Mouse (Mus musculus): ENCODE data around the gene Mlkl.
"Not testable (repeated sequence)": the region's sequence is repeated elsewhere in the genome, so short reads cannot be mapped to it uniquely, and the experiment has no call there.

Gene Mlkl

DNA sequence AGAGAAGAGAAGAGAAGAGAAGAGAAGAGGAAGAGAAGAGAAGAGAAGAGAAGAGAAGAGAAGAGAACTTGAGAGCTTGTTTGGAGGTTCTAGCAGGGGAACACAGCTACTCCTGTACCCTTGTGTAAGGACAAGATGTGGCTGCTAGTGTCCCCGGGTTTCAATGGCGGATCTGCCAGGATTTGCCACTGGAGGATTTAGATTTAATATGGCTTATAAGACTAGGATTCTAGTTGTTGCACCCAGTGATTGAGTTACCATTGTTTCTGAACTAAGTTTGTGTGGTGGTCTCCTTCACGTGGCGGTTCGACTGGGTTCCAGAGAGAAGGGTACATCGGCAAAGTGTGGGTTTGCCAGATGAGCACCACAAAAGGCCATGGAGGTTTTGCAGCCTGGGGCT, 24.0 kb downstream of the Mlkl start:
- not testable (repeated sequence) for DNase-seq (ENCODE audit: low spot score in 2 of 2)

DNA sequence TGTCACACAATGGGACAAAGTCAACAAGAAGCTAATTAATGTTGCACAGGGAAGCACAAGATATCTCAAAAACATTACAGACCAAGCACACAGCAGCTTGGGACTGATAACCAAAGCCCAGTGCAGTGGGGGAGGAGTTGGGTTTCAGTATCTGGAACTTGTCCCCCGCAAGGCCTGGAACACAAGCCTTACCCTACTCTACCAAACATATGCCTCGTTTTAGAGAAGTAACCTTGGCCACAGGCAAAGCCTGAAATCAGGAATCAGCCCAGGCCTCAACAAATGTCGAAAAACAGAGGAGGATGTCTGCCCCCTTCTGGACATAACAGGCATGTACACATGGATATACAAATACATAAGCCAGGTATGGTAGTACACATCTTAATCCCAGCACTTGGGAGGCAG, 25.2 kb downstream of the Mlkl start:
- no peak for DNase-seq (ENCODE audit: low spot score in 2 of 2)

DNA sequence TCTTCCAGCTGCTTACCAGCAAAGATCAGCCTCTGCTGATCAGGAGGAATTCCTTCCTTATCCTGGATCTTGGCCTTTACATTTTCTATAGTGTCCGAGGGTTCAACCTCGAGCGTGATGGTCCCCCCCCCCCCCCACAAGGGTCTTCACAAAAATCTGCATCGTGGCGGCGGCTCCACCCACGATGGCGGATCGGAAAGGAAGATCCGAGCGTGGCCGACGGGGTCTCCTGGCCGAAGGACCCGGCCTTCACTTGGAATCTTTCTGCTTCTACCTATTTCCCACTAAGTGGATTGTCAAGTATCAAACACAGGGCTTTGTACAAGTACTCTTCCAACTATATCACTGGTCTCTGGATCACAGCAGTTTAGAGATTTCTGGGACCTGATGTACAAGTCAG, 28.0 kb downstream of the Mlkl start:
- not testable (repeated sequence) for DNase-seq (ENCODE audit: low spot score in 2 of 2)

DNA sequence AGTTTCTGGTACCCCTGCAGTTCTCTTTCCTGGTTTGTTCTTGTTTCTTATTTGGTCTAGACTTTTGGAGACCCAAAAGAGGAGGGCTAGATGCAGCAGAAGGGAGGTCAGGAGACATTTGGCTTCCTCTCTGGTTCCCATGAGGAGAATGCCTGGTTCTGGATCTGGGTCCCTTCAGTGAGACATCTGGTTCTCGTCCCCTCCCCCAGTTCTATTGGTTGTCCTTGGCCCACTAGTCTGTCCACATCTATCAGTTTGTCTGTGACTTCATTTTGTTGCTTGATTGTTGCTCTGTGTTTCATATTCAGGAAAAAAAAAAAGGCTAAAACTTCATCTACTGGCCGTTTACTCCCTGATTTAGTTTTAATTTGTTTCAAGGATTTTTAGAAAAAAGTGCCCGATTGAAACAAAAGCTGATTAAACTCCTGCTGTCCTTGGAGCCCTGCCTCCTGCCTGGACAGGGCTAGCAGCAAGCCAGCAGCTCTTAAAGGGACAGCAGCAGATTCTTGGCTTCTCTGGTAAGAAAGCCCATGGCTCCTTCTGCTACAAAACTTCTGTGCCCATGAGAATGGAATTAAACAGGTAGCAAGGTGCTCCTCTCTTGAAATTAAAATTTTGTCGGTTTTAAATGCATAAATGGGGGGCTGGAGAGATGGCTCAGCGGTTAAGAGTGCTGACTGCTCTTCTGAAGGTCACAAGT, 32.8 kb downstream of the Mlkl start:
- DNase-seq (ENCODE audit: low spot score in 2 of 2): peak in 1 of 2 experiments; percentile 8

DNA sequence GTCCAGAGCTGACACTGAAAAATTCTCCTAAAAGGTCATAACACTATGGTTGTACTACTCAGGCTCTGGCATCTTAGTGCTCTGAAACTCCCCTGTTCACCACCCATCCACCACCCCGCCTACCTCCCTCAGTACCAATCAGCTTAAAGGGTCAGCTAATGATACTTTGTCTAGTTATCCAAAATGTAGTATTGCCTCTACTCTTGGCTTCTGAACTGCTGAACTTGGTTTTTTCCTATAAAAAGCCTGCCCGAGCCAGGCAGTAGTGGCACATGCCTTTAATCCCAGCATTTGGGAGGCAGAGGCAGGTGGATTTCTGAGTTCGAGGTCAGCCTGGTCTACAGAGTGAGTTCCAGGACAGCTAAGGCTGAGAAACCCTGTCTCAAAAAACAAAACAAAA, 33.6 kb downstream of the Mlkl start:
- DNase-seq (ENCODE audit: low spot score in 2 of 2): no peak

DNA sequence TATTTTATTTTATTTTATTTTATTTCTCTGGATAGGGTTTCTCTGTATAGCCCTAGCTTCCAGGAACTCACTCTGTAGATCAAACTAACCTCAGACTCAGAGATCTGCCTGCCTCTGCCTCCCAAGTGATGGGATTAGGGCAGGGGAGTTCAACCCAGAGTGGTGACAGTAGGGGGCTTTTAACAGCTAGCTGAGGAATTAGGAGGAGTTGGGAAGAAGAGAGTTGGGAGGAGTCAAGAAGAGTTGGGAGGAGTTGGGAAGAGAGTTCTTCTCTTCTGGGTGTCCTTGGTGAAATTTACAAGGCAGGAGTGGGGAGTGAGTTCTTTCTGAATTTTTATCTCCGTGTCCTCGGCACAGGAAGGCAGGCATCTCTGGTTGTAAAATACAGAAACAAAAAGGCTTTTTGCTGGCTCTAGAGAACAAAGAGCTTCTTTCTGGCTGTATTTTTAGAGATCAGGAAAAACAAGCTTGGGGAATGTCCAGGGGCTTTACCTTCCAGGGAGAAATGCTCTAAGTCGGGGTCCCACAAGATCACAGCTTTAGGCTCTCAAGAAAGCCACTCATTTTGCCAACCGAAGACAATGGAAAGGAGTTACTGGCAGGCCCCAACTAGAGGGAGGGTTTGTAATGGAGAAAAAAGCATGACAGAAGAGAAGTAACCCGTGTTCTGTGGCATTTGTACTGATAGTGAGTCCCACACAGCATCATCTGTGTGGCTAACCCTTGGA, 34.7 kb downstream of the Mlkl start:
- DNase-seq (ENCODE audit: low spot score in 2 of 2): not testable (repeated sequence)

DNA sequence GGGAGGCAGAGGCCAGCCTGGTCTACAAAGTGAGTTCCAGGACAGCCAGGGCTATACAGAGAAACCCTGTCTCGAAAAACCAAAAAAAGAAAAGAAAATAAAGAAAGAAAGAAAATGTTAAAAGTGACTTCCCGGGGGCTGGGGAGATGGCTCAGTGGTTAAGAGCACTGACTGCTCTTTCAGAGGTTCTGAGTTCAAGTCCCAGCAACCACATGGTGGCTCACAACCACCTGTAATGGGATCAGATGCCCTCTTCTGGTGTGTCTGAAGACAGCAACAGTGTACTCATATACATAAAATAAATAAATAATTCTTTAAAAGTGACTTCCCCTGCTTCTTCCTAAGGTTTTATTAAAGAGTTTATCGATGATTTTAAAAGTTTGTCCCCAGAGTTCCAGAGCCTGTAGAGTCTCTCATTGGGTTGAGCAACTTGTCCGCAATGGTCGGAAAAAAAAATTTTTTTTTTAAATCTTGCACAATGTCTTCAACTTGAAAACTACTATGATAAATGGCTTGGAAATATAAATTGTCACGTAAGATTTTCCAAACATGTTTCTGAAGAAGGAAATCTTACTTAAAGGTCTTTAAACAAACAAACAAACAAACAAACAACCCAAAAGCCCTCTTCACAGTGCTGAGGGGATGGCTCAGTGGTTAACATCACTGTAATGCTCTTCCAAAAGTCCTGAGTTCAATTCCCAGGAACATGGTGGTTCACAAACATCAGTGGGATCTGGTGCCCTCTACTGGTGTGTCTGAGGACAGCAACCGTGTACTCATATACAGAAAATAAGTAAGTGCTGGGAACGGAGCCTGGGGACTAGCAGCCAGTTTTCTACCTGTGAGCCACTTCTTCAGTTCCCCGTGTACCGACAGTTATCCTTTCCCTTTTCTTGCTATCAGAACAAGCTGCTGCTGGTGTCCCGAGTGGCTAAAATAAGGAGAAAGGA, 37.1 kb downstream of the Mlkl start:
- DNase-seq (ENCODE audit: low spot score in 2 of 2): no peak

DNA sequence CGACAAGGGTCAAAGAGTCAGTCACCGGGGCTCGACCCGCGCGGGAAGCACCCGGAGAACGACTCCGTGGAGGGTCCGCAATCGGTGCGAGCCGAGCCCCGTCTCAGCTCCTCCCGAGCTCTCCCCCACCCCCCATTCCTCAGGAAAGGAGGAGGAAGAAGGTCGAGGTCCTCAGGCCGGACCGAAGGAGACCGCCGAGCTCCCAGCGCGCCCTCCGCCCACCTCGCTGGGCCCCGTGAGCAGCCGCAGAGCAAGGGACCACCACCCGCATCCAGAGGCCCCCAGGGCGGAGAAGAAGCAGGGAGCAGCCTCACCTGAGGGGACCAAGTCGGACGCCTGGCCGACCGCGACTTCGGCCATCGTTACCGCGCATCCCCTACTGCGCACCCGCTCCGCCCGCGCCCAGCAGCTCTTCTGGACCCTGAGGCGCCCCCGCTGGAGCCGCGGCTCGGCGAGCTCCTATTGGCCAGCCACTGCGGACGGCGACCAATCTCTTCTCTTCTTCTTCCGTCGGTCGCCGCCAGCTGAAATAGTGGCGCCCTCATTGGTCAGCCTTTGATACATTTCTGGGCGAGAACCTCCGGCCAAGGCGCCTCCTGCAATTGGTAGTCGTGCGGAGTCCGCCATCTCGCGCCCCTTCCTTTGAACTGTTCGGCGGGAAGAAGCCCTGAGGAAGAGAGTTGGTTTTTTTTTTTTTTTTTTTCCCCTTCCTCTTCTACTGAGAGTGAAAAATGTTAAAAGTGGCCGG, 38.0 kb downstream of the Mlkl start, which contains the start of gene Rfwd3:
Gene Rfwd3, minus strand, starts transcription at position 402 of the 748 bp plus-strand sequence.
- peak; percentile 90 to 97 for DNase-seq (ENCODE audit: low spot score in 2 of 2)

DNA sequence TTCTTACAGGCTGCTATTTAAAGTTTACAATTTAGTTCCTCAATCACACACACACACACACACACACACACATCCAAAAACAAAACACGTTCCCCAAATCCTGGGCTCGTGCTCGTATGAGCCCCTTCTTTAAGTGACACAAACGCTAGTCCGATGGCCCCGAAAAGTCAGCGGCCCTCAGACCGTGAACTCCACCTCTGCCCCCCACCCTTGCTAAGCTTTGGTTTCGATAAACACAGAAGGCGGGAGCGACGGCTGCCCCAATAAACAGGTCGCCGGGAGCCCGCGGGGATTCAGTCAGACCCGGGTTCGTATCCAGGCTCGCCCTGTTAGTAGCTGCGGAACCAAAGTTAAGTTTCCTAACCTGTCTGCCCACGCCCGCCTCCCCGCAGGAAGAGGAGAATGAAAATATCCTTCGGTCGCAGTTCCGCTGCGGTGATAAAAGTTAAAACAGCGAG, 38.6 kb downstream of the Mlkl start:
- peak; percentile 29 to 51 for DNase-seq (ENCODE audit: low spot score in 2 of 2)

DNA sequence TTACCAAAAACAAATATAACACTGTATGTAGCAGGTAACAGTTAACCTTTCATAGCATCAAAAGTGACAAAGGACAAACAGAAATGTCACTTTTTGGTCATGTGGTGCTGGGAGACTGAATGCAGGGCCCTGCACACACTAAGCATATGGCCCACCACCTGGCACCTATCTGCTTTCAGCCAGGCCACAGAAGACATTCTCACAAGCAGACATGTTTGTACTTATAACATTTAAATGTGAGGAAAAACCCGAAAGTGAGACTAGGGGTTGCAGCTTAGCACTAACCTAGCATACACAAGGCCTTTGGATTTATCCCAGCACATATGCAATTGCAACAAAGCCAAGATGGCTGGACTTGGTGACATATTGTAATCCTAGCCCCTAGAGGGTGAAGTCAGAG, 40.0 kb downstream of the Mlkl start:
- no peak for DNase-seq (ENCODE audit: low spot score in 2 of 2)

DNA sequence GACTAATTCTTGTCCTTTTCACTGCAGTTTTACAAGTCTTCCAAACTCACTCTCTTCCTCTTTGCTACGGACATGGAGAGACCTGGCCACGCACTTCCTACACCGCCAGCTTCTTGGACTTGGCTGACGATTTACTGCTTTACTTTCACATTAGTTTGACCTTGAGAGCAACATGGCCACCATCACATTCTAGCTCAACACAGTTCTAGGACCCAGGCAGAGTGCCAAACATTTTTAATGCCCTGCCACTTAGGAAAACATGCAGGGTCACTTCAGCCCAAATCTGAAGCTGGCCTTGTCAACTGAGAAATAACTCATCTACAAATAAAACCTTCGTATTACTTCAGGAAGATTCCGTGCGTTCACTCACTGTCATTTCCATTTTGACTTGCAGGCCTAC, 46.2 kb downstream of the Mlkl start:
- no peak for DNase-seq (ENCODE audit: low spot score in 2 of 2)

DNA sequence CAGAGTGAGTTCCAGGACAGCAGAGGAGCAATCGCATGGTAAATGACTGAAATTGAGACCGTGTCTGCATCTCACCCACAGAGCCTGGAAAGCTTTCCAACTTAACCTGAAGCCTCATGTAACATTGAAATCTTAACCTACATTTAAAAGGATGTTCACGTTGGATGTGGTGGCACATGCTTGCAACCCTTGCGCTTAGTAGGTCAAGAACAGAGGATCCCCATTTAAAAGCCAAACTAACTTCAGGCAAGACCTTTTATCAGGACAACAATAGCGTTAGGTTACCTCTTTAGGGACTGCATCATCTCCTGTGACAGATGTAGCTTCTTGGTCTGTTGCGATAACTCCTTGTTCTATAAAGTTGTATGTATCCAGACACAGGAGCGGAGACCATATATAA, 47.4 kb downstream of the Mlkl start:
- DNase-seq (ENCODE audit: low spot score in 2 of 2): no peak

DNA sequence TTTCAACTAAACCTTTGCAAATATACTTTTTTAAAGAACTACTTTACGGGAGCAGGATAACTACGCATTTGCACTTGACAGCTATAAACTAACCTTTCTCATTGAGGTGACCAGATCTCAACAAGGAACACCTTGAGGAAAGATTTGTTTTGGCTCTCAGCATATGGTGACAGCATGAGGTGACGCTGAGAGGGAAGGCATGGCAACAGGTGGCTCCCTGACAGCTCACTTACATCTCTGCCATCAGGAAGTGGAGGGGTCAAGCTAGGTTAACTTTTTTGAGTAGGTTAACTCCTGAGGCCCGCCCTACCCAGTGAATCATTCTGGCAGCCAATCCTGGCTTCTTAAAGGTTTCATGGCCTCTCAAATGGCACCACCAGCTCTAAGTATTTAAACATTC, 52.4 kb downstream of the Mlkl start:
- no peak for DNase-seq (ENCODE audit: low spot score in 2 of 2)

DNA sequence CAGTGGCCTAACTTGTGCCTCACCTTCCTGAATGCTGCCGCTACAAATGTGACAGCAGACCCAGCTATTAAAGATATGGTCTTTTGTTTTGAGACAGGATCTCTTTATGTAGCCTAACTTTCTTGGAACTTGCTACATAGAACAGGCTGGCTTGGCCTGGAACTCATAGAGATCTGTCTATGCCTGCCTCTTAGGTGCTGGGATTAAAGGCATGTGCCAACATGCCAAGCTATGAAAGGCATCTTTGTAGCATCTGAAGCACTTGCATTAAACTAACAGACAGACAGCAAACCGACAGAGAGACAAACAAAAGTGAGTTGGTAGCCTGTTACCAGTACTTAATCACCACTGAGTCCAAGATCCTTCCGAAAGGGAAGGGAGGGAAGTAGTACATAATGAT, 55.9 kb downstream of the Mlkl start:
- no peak for DNase-seq (ENCODE audit: low spot score in 2 of 2)

DNA sequence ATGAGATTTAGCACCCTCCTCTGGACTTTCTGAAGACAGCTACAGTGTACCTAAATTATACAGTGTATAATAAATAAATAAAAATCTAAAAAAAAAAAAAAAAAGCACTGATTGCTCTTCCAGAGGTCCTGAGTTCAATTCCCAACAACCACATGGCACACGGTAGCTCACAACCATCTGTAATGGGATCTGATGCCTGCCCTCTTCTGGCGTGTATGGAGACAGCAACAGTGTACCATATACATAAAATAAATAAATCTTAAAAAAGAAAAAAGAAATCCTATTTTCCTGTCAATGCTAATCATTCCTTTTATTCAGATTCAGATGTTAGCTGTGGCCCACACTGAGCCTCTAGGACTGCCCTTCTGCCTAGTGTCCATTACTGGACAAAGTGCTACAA, 69.7 kb downstream of the Mlkl start:
- no peak for DNase-seq (ENCODE audit: low spot score in 2 of 2)

DNA sequence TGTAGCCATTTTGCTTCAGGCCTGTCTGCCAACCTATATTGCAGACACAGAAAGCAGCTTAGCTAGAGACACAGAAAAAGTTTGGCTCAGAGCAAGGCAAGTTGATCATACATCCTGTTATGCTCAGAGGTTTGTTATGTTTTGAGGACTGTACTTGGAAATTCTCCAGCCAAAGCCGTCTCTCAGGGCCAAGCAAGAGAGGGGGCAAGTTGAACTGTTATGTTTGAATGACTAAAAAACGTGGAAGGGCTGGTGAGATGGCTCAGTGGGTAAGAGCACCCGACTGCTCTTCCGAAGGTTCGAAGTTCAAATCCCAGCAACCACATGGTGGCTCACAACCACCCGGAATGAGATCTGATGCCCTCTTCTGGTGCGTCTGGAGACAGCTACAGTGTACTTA, 71.8 kb downstream of the Mlkl start:
- DNase-seq (ENCODE audit: low spot score in 2 of 2): not testable (repeated sequence)

DNA sequence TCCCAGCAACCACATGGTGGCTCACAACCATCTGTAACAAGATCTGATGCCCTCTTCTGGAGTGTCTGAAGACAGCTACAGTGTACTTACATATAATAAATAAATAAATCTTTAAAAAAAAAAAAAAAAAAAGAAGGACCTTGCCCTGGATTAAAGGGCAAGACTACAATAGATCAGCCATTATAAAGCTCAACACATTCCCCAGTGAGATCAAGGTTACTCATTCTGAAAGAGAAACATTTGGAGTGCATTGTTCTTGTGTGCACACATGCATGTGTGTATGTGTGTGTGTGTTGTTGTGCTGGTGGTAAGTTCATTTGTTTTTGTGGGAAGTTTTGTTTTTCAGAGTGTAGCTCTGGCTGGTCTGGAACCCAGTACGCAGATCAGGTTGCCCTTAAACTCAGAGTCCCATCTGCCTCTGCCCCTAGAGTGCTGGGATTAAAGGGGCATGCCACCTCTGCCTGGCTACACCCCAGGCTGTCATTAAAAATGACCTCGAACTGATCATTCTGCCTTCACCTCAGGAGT, 73.2 kb downstream of the Mlkl start:
- no peak for DNase-seq (ENCODE audit: low spot score in 2 of 2)

DNA sequence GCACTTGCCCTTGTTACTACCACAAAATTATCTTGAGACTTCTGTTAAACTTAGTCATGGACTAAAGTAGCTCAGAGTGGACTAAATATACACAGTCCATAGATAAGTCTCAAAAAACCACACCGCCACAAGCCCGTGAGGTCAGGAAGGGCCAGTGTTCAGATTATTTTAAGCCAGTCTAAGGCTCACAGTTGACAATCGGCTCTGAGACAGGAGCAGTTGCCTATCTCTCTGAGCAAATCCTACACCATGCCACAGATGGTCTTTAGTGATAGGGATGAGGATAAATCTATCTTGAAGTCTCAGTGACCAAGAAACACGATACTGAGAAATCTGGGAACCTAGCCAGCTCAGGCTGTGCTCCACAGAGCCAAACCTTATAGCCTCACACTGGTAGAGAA, 76.0 kb downstream of the Mlkl start:
- DNase-seq (ENCODE audit: low spot score in 2 of 2): no peak

Data from urinary bladder, postnatal 36 days (tissue).